Mouse (Mus musculus) liver, embryonic 16.5 days (tissue): Measurements from ENCODE around the gene Mmaa. TPM values are rescaled to one million over a fixed set of nuclear protein-coding genes. Genes with fewer than 3 reads are reported as not detected.

Experiments used
- ATAC-seq: fragments of 200-750 bp; cut with Nextera tagmentation; 2 replicates; pipeline ENCODE4 v1.8.0; 2017; ENCODE audit warnings: low read depth, mild to moderate bottlenecking, moderate number of reproducible peaks, moderate library complexity
- H3K27ac ChIP-seq: fragments of 300-500 bp; sonication (generic); 2 replicates; pipeline ENCODE4 v1.5.1; 2014; ENCODE audit warnings: mild to moderate bottlenecking, low read length
- H3K27me3 ChIP-seq: fragments of 300-500 bp; sonication (generic); 2 replicates; pipeline ENCODE4 v1.6.1; 2014; ENCODE audit warnings: low read depth, low read length, mixed read lengths; ENCODE audit not compliant: control insufficient read depth, insufficient read depth
- H3K36me3 ChIP-seq: fragments of 300-500 bp; sonication (generic); 2 replicates; pipeline ENCODE4 v1.6.1; 2014; ENCODE audit warnings: mild to moderate bottlenecking; ENCODE audit not compliant: control insufficient read depth, insufficient read depth
- H3K4me1 ChIP-seq: fragments of 300-500 bp; sonication (generic); 2 replicates; pipeline ENCODE4 v1.6.1; 2014; ENCODE audit warnings: low read depth, low read length, mixed read lengths; ENCODE audit not compliant: control insufficient read depth
- H3K4me2 ChIP-seq: fragments of 300-500 bp; sonication (generic); 2 replicates; pipeline ENCODE4 v1.6.1; 2014; ENCODE audit warnings: low read depth, low read length, mixed read lengths
- H3K4me3 ChIP-seq: fragments of 300-500 bp; sonication (generic); 2 replicates; pipeline ENCODE4 v1.5.1; 2014; ENCODE audit warnings: low read depth, mild to moderate bottlenecking, low read length
- H3K9ac ChIP-seq: fragments of 300-500 bp; sonication (generic); 2 replicates; pipeline ENCODE4 v1.6.1; 2014; ENCODE audit warnings: low read depth, low read length
- H3K9me3 ChIP-seq: fragments of 300-500 bp; sonication (generic); replicated peaks from 2 replicates; pipeline ENCODE4 v1.6.1; 2016; ENCODE audit warnings: low read length; ENCODE audit not compliant: control insufficient read depth
- WGBS: fragments of 180-500 bp; shearing (Covaris S2); extraction: QIAGEN DNeasy Blood & Tissue Kit; methylation state at CpG from one replicate; pipeline ENCODE4 v1.1.7; 2014; ENCODE audit not compliant: insufficient replicate concordance; 5-methylcytosine and 5-hydroxymethylcytosine counted together
- polyA plus RNA-seq: library from polyadenylated mRNA; unstranded; fragments of >200 nt; fragmentation: Nextera tagmentation; extraction: Ambion mirVana; gene quantifications from 2 replicates; pipeline ENCODE4 v1.2.1, GENCODE M21; 2015

The Mmaa gene
- polyA plus RNA-seq, 1 experiment from 2014 or later = 4.7 TPM

- no peak for ATAC-seq
- 78% methylated on average over 6 of the region's 6 CpGs for WGBS
- no peaks in the 10 kb centered on the region for H3K36me3 ChIP-seq
These were observed 30.8 kb upstream of the Mmaa start for GRCm38 (mm10) chr8:79325510-79325909.

GRCm38 (mm10) chr8:79324928-79325327, 30.2 kb upstream of the Mmaa start:
- 64% methylated on average over 5 of the region's 5 CpGs for WGBS

More at GRCm38 (mm10) chr8:79325510-79325909, 30.8 kb upstream of the Mmaa start:
- H3K27ac ChIP-seq = no peak overlapping the region
- H3K9ac ChIP-seq = no peak overlapping the region
- no peaks in the 10 kb centered on the region for H3K27me3 ChIP-seq
- H3K9me3 ChIP-seq = no peaks in the 10 kb centered on the region
- no peak overlapping the region for H3K4me2 ChIP-seq
- H3K4me1 ChIP-seq = no peaks in the 10 kb centered on the region
- H3K4me3 ChIP-seq = no peak overlapping the region

DNA sequence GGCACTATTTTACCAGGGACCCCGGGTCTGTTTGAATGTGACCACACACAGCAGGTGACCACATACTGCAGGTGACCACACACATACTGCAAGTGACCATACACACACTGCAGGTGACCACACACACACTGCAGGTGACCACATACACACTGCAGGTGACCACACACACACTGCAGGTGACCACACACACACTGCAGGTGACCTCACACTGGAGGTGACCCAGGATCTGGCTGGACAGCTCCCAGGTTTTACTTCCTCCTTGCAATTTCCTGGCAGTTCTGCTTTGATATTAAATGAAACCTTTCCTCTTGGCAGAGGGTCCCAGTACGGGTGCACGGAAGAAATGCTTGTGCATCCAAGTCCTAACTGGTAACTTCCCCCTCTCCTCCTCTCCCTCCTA, 29.3 kb upstream of the Mmaa start:
- no peaks in the 10 kb centered on the region for H3K27me3 ChIP-seq
- no peak overlapping the region for H3K27ac ChIP-seq
- H3K4me3 ChIP-seq = no peak overlapping the region
- ATAC-seq = no peak
- 30% methylated on average over 3 of the region's 3 CpGs for WGBS
- H3K36me3 ChIP-seq = no peaks in the 10 kb centered on the region
- no peak overlapping the region for H3K9ac ChIP-seq
- H3K4me1 ChIP-seq = no peaks in the 10 kb centered on the region
- H3K4me2 ChIP-seq = no peak overlapping the region
- no peaks in the 10 kb centered on the region for H3K9me3 ChIP-seq

More at GRCm38 (mm10) chr8:79324928-79325327, 30.2 kb upstream of the Mmaa start:
- Histone ChIP-seq H3K36me3 (no peaks in the 10 kb centered on the region), H3K9ac (no peak overlapping the region), H3K27ac (no peak overlapping the region), H3K4me1 (no peaks in the 10 kb centered on the region), H3K4me3 (no peak overlapping the region), H3K9me3 (no peaks in the 10 kb centered on the region), H3K27me3 (no peaks in the 10 kb centered on the region), H3K4me2 (no peak overlapping the region)
- no peak for ATAC-seq

GRCm38 (mm10) chr8:79323121-79323520, 28.4 kb upstream of the Mmaa start:
- no peak for ATAC-seq
- Histone ChIP-seq H3K36me3 (no peaks in the 10 kb centered on the region), H3K27me3 (no peaks in the 10 kb centered on the region), H3K27ac (no peak overlapping the region; the same call in 1 of the 2 replicates), H3K9me3 (no peaks in the 10 kb centered on the region), H3K4me2 (no peak overlapping the region), H3K4me3 (no peak overlapping the region), H3K9ac (no peak overlapping the region), H3K4me1 (no peaks in the 10 kb centered on the region)
- WGBS = 27% methylated on average over 7 of the region's 7 CpGs

GRCm38 (mm10) chr8:79310801-79311200, 16.1 kb upstream of the Mmaa start:
- Histone ChIP-seq H3K27me3 (no peaks in the 10 kb centered on the region), H3K9ac (no peak overlapping the region), H3K36me3 (no peaks in the 10 kb centered on the region), H3K4me3 (no peak overlapping the region), H3K9me3 (no peaks in the 10 kb centered on the region), H3K4me1 (no peaks in the 10 kb centered on the region), H3K4me2 (no peak overlapping the region), H3K27ac (no peak overlapping the region)
- no peak for ATAC-seq
- WGBS = 38% methylated on average over 2 of the region's 2 CpGs

- Histone ChIP-seq H3K4me1 (no peaks in the 10 kb centered on the region), H3K9me3 (no peaks in the 10 kb centered on the region), H3K4me2 (no peak overlapping the region), H3K27me3 (no peaks in the 10 kb centered on the region), H3K27ac (no peak overlapping the region), H3K4me3 (no peak overlapping the region), H3K9ac (no peak overlapping the region), H3K36me3 (no peaks in the 10 kb centered on the region)
- WGBS = 60% methylated on average over 5 of the region's 5 CpGs
- ATAC-seq = no peak
These were observed 11.2 kb upstream of the Mmaa start for GRCm38 (mm10) chr8:79305941-79306340.

- no peak for ATAC-seq
These were observed 6.8 kb upstream of the Mmaa start for GRCm38 (mm10) chr8:79301548-79301947.

DNA sequence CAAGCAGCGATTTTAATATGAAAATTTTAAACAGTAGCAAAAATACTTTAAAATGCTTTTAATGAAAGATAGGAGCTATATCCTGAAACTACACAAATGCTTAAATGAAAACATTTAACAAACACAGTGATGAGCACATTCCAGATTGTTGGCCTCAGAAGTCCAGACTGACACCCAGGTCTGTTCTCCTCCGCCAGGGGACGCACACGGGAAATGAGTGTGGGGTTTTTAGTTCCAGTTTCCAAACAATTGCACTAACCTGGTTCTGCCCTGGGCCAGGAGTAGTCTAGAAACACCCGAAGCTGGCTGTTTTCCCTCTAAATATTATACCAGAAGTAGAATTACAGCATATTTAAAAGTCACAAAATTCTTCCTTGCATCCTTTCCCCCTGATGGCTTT, 5.0 kb upstream of the Mmaa start:
- Histone ChIP-seq H3K27me3 (no peaks in the 10 kb centered on the region), H3K4me1 (peaks cover 4% of the 10 kb centered on the region; the same call in 1 of the 2 replicates), H3K9ac (no peak overlapping the region), H3K9me3 (no peaks in the 10 kb centered on the region), H3K36me3 (no peaks in the 10 kb centered on the region), H3K4me3 (no peak overlapping the region), H3K4me2 (no peak overlapping the region), H3K27ac (no peak overlapping the region)
- no peak for ATAC-seq
- 56% methylated on average over 5 of the region's 5 CpGs for WGBS

More at GRCm38 (mm10) chr8:79301548-79301947, 6.8 kb upstream of the Mmaa start:
- no peak overlapping the region for H3K27ac ChIP-seq
- no peak overlapping the region for H3K4me2 ChIP-seq
- H3K27me3 ChIP-seq = no peaks in the 10 kb centered on the region
- no peak overlapping the region for H3K9ac ChIP-seq
- H3K9me3 ChIP-seq = no peaks in the 10 kb centered on the region
- H3K4me3 ChIP-seq = no peak overlapping the region
- no peaks in the 10 kb centered on the region for H3K36me3 ChIP-seq
- no peaks in the 10 kb centered on the region for H3K4me1 ChIP-seq
- WGBS = 52% methylated on average over 3 of the region's 3 CpGs

DNA sequence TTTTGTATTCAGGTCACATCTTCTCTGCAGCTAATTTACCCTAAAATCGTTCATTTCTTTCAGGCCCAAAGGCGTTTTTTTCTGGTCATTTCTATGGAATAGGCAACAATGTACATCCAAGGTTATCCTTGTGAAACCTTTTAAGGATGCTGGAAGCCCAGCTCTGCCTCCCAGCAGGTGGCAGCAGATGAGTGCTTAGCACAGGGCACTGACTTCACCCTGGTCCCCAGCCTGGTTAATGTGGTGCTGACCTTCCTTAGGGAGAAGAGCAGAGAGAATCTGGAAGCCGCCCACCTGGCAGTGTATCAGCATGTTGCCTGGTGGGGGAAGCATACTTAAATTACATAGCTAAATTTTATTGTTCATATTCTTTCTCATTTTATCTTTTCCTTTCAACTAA, 3.0 kb upstream of the Mmaa start:
- H3K27ac ChIP-seq = no peak overlapping the region
- H3K4me3 ChIP-seq = no peak overlapping the region
- no peak overlapping the region for H3K4me2 ChIP-seq
- H3K9ac ChIP-seq = no peak overlapping the region
- H3K9me3 ChIP-seq = no peaks in the 10 kb centered on the region
- no peak for ATAC-seq
- no peaks in the 10 kb centered on the region for H3K27me3 ChIP-seq
- H3K4me1 ChIP-seq = peaks cover 11% of the 10 kb centered on the region; the same call in 1 of the 2 replicates
- 48% methylated on average over 3 of the region's 3 CpGs for WGBS
- H3K36me3 ChIP-seq = no peaks in the 10 kb centered on the region
